Mouse (Mus musculus) neural tube, embryonic 12.5 days (tissue): ENCODE results near the gene Samd8. TPM values are rescaled to one million over a fixed set of nuclear protein-coding genes. Genes with fewer than 3 reads are reported as not detected.

ENCODE experiments used
- ATAC-seq: fragments of 200-750 bp; cut with Nextera tagmentation; 2 replicates; pipeline ENCODE4 v1.8.0; 2017; ENCODE audit warnings: low read depth, mild to moderate bottlenecking, moderate TSS enrichment, moderate library complexity; ENCODE audit not compliant: low FRiP score
- H3K27ac ChIP-seq: fragments of 300-500 bp; sonication (generic); 2 replicates; pipeline ENCODE4 v1.5.1; 2016
- H3K27me3 ChIP-seq: fragments of 300-500 bp; sonication (generic); replicated peaks from 2 replicates; pipeline ENCODE4 v1.6.1; 2016; ENCODE audit warnings: mild to moderate bottlenecking
- H3K36me3 ChIP-seq: fragments of 300-500 bp; sonication (generic); 2 replicates; pipeline ENCODE4 v1.6.1; 2016; ENCODE audit warnings: mild to moderate bottlenecking
- H3K4me1 ChIP-seq: fragments of 300-500 bp; sonication (generic); 2 replicates; pipeline ENCODE4 v1.6.1; 2016
- H3K4me2 ChIP-seq: fragments of 300-500 bp; sonication (generic); replicated peaks from 2 replicates; pipeline ENCODE4 v1.6.1; 2016; ENCODE audit warnings: mild to moderate bottlenecking
- H3K4me3 ChIP-seq: fragments of 300-500 bp; sonication (generic); 2 replicates; pipeline ENCODE4 v1.5.1; 2016
- H3K9ac ChIP-seq: fragments of 300-500 bp; sonication (generic); 2 replicates; pipeline ENCODE4 v1.6.1; 2016; ENCODE audit warnings: mild to moderate bottlenecking
- H3K9me3 ChIP-seq: fragments of 300-500 bp; sonication (generic); 2 replicates; pipeline ENCODE4 v1.6.1; 2016; ENCODE audit warnings: mild to moderate bottlenecking
- WGBS: fragments of 180-500 bp; shearing (Covaris S2); methylation state at CpG from one replicate; pipeline ENCODE4 v1.1.7; 2016; 5-methylcytosine and 5-hydroxymethylcytosine counted together
- polyA plus RNA-seq: library from polyadenylated mRNA; unstranded; fragments of >200 nt; fragmentation: Nextera tagmentation; extraction: Ambion mirVana; gene quantifications from 2 replicates; pipeline ENCODE4 v1.2.1, GENCODE M21; 2016

Gene Samd8
- polyA plus RNA-seq, 1 experiment from 2014 or later: 14.6 TPM

GRCm38 (mm10) chr14:21747436-21748141 is 2.7 kb upstream of the Samd8 start:
- Histone ChIP-seq H3K27ac (no peak overlapping the region), H3K4me1 (peaks cover 9% of the 10 kb centered on the region), H3K9me3 (no peaks in the 10 kb centered on the region), H3K4me2 (no peak overlapping the region), H3K4me3 (no peak overlapping the region), H3K36me3 (no peaks in the 10 kb centered on the region), H3K27me3 (no peaks in the 10 kb centered on the region), H3K9ac (no peak overlapping the region)
- no peak for ATAC-seq
- 75% methylated on average over 14 of the region's 14 CpGs for WGBS

- Histone ChIP-seq H3K36me3 (no peaks in the 10 kb centered on the region), H3K9me3 (no peaks in the 10 kb centered on the region), H3K27me3 (no peaks in the 10 kb centered on the region), H3K4me3 (no peak overlapping the region), H3K9ac (no peak overlapping the region), H3K27ac (no peak overlapping the region), H3K4me1 (peaks cover 9% of the 10 kb centered on the region), H3K4me2 (no peak overlapping the region)
- ATAC-seq: no peak
- WGBS: 45% methylated on average over 15 of the region's 15 CpGs
These were observed 2.0 kb upstream of the Samd8 start for GRCm38 (mm10) chr14:21748142-21748870.

GRCm38 (mm10) chr14:21750881-21751542 is 681 bp downstream of the Samd8 start, which contains the start of gene Dusp13:
Gene Dusp13 (minus strand): TSS chr14:21751181.
- WGBS: 0% methylated on average over 26 of the region's 26 CpGs
- peak; percentile 73 for ATAC-seq

GRCm38 (mm10) chr14:21752411-21752810 is 2.1 kb downstream of the Samd8 start:
- Histone ChIP-seq H3K4me3 (no peak overlapping the region), H3K9ac (no peak overlapping the region), H3K27ac (no peak overlapping the region), H3K27me3 (no peaks in the 10 kb centered on the region), H3K9me3 (no peaks in the 10 kb centered on the region), H3K36me3 (no peaks in the 10 kb centered on the region), H3K4me2 (no peak overlapping the region), H3K4me1 (peaks cover 9% of the 10 kb centered on the region)
- 90% methylated on average over 3 of the region's 3 CpGs for WGBS
- no peak for ATAC-seq

More at GRCm38 (mm10) chr14:21750881-21751542, 681 bp downstream of the Samd8 start, which contains the start of gene Dusp13:
- no peaks in the 10 kb centered on the region for H3K36me3 ChIP-seq
- peak within 1 kb of the TSS; percentile 85 for H3K4me3 ChIP-seq
- H3K9me3 ChIP-seq: no peaks in the 10 kb centered on the region
- H3K4me2 ChIP-seq: peak within 1 kb of the TSS; percentile 62
- peak within 1 kb of the TSS; percentile 58 for H3K27ac ChIP-seq
- peaks cover 9% of the 10 kb centered on the region for H3K4me1 ChIP-seq
- no peaks in the 10 kb centered on the region for H3K27me3 ChIP-seq
- H3K9ac ChIP-seq: peak within 1 kb of the TSS; percentile 77

GRCm38 (mm10) chr14:21753367-21753766 is 3.0 kb downstream of the Samd8 start:
- Histone ChIP-seq H3K36me3 (no peaks in the 10 kb centered on the region), H3K27ac (no peak overlapping the region), H3K4me1 (peaks cover 9% of the 10 kb centered on the region), H3K9me3 (no peaks in the 10 kb centered on the region), H3K4me2 (no peak overlapping the region), H3K4me3 (no peak overlapping the region), H3K27me3 (no peaks in the 10 kb centered on the region), H3K9ac (no peak overlapping the region)
- WGBS: 82% methylated on average over 4 of the region's 4 CpGs
- no peak for ATAC-seq

GRCm38 (mm10) chr14:21761560-21761959 is 11.2 kb downstream of the Samd8 start:
- Histone ChIP-seq H3K36me3 (no peaks in the 10 kb centered on the region), H3K4me1 (no peaks in the 10 kb centered on the region), H3K27me3 (no peaks in the 10 kb centered on the region), H3K4me2 (no peak overlapping the region), H3K9me3 (no peaks in the 10 kb centered on the region), H3K9ac (no peak overlapping the region), H3K4me3 (no peak overlapping the region), H3K27ac (no peak overlapping the region)
- 90% methylated on average over 9 of the region's 9 CpGs for WGBS
- ATAC-seq: no peak

GRCm38 (mm10) chr14:21763736-21764135 is 13.4 kb downstream of the Samd8 start:
- no peak overlapping the region for H3K9ac ChIP-seq
- no peak overlapping the region for H3K4me3 ChIP-seq
- no peak overlapping the region for H3K4me2 ChIP-seq
- H3K36me3 ChIP-seq: no peaks in the 10 kb centered on the region
- no peak overlapping the region for H3K27ac ChIP-seq
- no peaks in the 10 kb centered on the region for H3K27me3 ChIP-seq
- peaks cover 8% of the 10 kb centered on the region for H3K4me1 ChIP-seq
- ATAC-seq: no peak
- WGBS: 92% methylated on average over 3 of the region's 3 CpGs
- no peaks in the 10 kb centered on the region for H3K9me3 ChIP-seq

GRCm38 (mm10) chr14:21764646-21765045 is 14.3 kb downstream of the Samd8 start:
- Histone ChIP-seq H3K27ac (no peak overlapping the region), H3K27me3 (no peaks in the 10 kb centered on the region), H3K4me1 (peaks cover 9% of the 10 kb centered on the region), H3K9me3 (no peaks in the 10 kb centered on the region), H3K4me2 (no peak overlapping the region), H3K4me3 (no peak overlapping the region), H3K9ac (no peak overlapping the region), H3K36me3 (no peaks in the 10 kb centered on the region)
- 91% methylated on average over 6 of the region's 6 CpGs for WGBS
- no peak for ATAC-seq

GRCm38 (mm10) chr14:21765754-21766397 is 15.5 kb downstream of the Samd8 start:
- Histone ChIP-seq H3K4me1 (peaks cover 9% of the 10 kb centered on the region), H3K9me3 (no peaks in the 10 kb centered on the region), H3K9ac (no peak overlapping the region), H3K4me2 (no peak overlapping the region), H3K4me3 (no peak overlapping the region), H3K27ac (no peak overlapping the region), H3K36me3 (no peaks in the 10 kb centered on the region), H3K27me3 (no peaks in the 10 kb centered on the region)
- WGBS: 90% methylated on average over 7 of the region's 7 CpGs
- ATAC-seq: no peak

GRCm38 (mm10) chr14:21766398-21766958 is 16.1 kb downstream of the Samd8 start:
- no peaks in the 10 kb centered on the region for H3K36me3 ChIP-seq
- H3K27me3 ChIP-seq: no peaks in the 10 kb centered on the region
- H3K4me3 ChIP-seq: no peak overlapping the region
- WGBS: 92% methylated on average over 6 of the region's 6 CpGs
- peaks cover 9% of the 10 kb centered on the region for H3K4me1 ChIP-seq
- no peak for ATAC-seq
- no peaks in the 10 kb centered on the region for H3K9me3 ChIP-seq
- H3K27ac ChIP-seq: no peak overlapping the region
- no peak overlapping the region for H3K4me2 ChIP-seq
- no peak overlapping the region for H3K9ac ChIP-seq

- ATAC-seq: no peak
- WGBS: 73% methylated on average over 11 of the region's 11 CpGs
These were observed 22.4 kb downstream of the Samd8 start for GRCm38 (mm10) chr14:21772506-21773281.

More at GRCm38 (mm10) chr14:21772506-21773281, 22.4 kb downstream of the Samd8 start:
- Histone ChIP-seq H3K4me1 (peaks cover 9% of the 10 kb centered on the region), H3K4me3 (no peak overlapping the region), H3K9ac (no peak overlapping the region), H3K4me2 (no peak overlapping the region), H3K27me3 (no peaks in the 10 kb centered on the region), H3K36me3 (peaks cover 7% of the 10 kb centered on the region), H3K27ac (no peak overlapping the region), H3K9me3 (no peaks in the 10 kb centered on the region)
